Mouse (Mus musculus) ES-Bruce4 (cell line): ENCODE results near the gene Pank2. TPM values are rescaled to one million over a fixed set of nuclear protein-coding genes. Genes with fewer than 3 reads are reported as not detected.

Source experiments
- H3K27ac ChIP-seq: 2 replicates; pipeline ENCODE4 v1.5.1; 2012; ENCODE audit warnings: low read length, inconsistent platforms; ENCODE audit not compliant: insufficient read depth
- H3K27me3 ChIP-seq: 2 replicates; pipeline ENCODE4 v1.6.1; 2012; ENCODE audit warnings: mild to moderate bottlenecking, low read length, inconsistent platforms; ENCODE audit not compliant: control insufficient read depth, poor library complexity, insufficient read depth, severe bottlenecking
- H3K36me3 ChIP-seq: 2 replicates; pipeline ENCODE4 v1.6.1; 2012; ENCODE audit warnings: inconsistent platforms, mild to moderate bottlenecking, low read length, moderate library complexity; ENCODE audit not compliant: control insufficient read depth, poor library complexity, insufficient read depth, severe bottlenecking
- H3K4me1 ChIP-seq: one replicate; pipeline ENCODE4 v1.8.1; 2011; ENCODE audit warnings: low read length; ENCODE audit not compliant: control insufficient read depth, insufficient read depth
- H3K4me3 ChIP-seq: 2 replicates; pipeline ENCODE4 v1.5.1; 2011; ENCODE audit warnings: low read depth, mild to moderate bottlenecking, low read length
- H3K9ac ChIP-seq: 2 replicates; pipeline ENCODE4 v1.6.1; 2012; ENCODE audit warnings: low read depth, mild to moderate bottlenecking, inconsistent platforms; ENCODE audit not compliant: poor library complexity, severe bottlenecking
- H3K9me3 ChIP-seq: replicated peaks from 2 replicates; pipeline ENCODE4 v1.6.1; 2012; ENCODE audit warnings: mild to moderate bottlenecking, low read length, inconsistent platforms; ENCODE audit not compliant: control insufficient read depth, poor library complexity, insufficient read depth, severe bottlenecking
- CTCF ChIP-seq: IDR thresholded peaks from one replicate; pipeline ENCODE4 v1.8.1; 2011; ENCODE audit warnings: low read depth, low read length
- EP300 ChIP-seq: IDR thresholded peaks from 2 replicates; pipeline ENCODE4 v1.6.1; 2011; ENCODE audit warnings: low read depth, low read length; ENCODE audit not compliant: insufficient read depth
- POLR2A ChIP-seq: IDR thresholded peaks from one replicate; pipeline ENCODE4 v1.8.1; 2011; ENCODE audit warnings: low read length; ENCODE audit not compliant: insufficient read depth
- polyA plus RNA-seq: library from polyadenylated mRNA; stranded (reverse); fragments of >200 nt; gene quantifications from 2 replicates; pipeline ENCODE4 v1.2.4, GENCODE M21; 2011; ENCODE audit warnings: low read depth; ENCODE audit not compliant: missing spikeins, insufficient read depth, insufficient read length

The Pank2 gene
- polyA plus RNA-seq, 1 experiment = 78.5 TPM

DNA sequence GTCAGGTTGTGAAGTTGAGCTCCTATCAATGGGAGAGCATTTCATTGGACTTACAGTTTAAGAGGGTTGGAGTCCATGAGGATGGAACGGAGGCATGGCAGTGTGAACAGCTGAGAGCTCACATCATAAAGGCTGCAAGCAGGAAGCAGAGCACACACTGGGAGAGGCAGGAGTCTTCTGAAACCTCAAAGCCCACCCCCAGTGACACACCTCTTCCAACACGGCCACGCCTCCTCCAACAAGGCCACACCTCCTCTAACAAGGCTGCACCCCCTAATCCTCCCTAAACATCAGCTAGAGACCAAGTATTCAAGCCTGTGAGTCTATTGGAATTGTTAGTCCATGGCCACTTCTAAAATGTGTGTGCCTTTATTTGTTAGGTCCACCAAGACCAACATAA is 6.6 kb upstream of the Pank2 start:
- Histone ChIP-seq H3K4me3 (peak overlapping the region; percentile 38), H3K9me3 (no peaks in the 10 kb centered on the region), H3K4me1 (no peaks in the 10 kb centered on the region), H3K36me3 (no peaks in the 10 kb centered on the region), H3K27me3 (no peaks in the 10 kb centered on the region), H3K27ac (no peak overlapping the region), H3K9ac (no peak overlapping the region)
- TF ChIP-seq CTCF (no peak), EP300 (no peak), POLR2A (no peak)

DNA sequence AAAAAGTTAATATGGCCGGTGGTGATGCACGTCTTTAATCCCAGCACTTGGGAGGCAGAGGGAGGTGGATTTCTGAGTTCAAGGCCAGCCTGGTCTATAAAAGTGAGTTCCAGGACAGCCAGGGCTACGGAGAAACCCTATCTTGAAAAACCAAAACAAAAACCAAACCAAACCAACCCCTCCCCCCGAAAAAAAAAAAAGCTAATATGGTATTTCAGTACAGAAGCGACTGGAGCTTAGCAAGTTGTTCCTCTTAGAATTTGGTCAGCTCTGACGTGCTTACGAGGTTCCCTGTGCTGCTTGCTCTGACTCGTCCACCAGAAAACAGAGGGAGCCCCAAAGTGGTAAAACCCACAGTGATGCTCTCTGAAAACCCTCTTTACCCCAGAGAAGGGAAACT is 3.6 kb upstream of the Pank2 start:
- Histone ChIP-seq H3K36me3 (no peaks in the 10 kb centered on the region), H3K9ac (no peak overlapping the region), H3K27me3 (no peaks in the 10 kb centered on the region), H3K4me1 (no peaks in the 10 kb centered on the region), H3K9me3 (no peaks in the 10 kb centered on the region), H3K4me3 (no peak overlapping the region), H3K27ac (no peak overlapping the region)
- no peak for TF ChIP-seq POLR2A

GRCm38 (mm10) chr2:131260544-131261307 is 1.6 kb upstream of the Pank2 start:
- Histone ChIP-seq H3K27ac (no peak overlapping the region), H3K4me3 (no peak overlapping the region), H3K9ac (peak overlapping the region; percentile 84; the same call in 1 of the 2 replicates), H3K36me3 (no peaks in the 10 kb centered on the region), H3K4me1 (no peaks in the 10 kb centered on the region), H3K9me3 (no peaks in the 10 kb centered on the region), H3K27me3 (no peaks in the 10 kb centered on the region)
- no peak for TF ChIP-seq EP300
- TF ChIP-seq POLR2A = no peak
- no peak for TF ChIP-seq CTCF

- Histone ChIP-seq H3K36me3 (no peaks in the 10 kb centered on the region), H3K27me3 (no peaks in the 10 kb centered on the region), H3K4me3 (peak overlapping the region; percentile 95), H3K4me1 (no peaks in the 10 kb centered on the region), H3K27ac (peak overlapping the region; percentile 91), H3K9me3 (no peaks in the 10 kb centered on the region), H3K9ac (peak overlapping the region; percentile 84)
- no peak for TF ChIP-seq EP300
- TF ChIP-seq CTCF = no peak
- no peak for TF ChIP-seq POLR2A
Observed at GRCm38 (mm10) chr2:131261481-131262212, 648 bp upstream of the Pank2 start.

- H3K4me1 ChIP-seq = no peaks in the 10 kb centered on the region
- TF ChIP-seq POLR2A (no peak), EP300 (no peak), CTCF (no peak)
- no peaks in the 10 kb centered on the region for H3K9me3 ChIP-seq
- peak overlapping the region; percentile 92 for H3K27ac ChIP-seq
- no peaks in the 10 kb centered on the region for H3K36me3 ChIP-seq
- H3K27me3 ChIP-seq = no peaks in the 10 kb centered on the region
- peak overlapping the region; percentile 99 for H3K4me3 ChIP-seq
- H3K9ac ChIP-seq = peak overlapping the region; percentile 97
Observed at GRCm38 (mm10) chr2:131262680-131263670, 680 bp downstream of the Pank2 start.
